Mouse (Mus musculus): Measurements from ENCODE around the gene Cyren.
A peak's percentile ranks its signal among the peaks of the same experiment; 100 is the strongest.

Gene Cyren

GRCm38 (mm10) chr6:34896168-34896780 lies 18.4 kb upstream of the Cyren start:
- DNase-seq, result no peak

DNA sequence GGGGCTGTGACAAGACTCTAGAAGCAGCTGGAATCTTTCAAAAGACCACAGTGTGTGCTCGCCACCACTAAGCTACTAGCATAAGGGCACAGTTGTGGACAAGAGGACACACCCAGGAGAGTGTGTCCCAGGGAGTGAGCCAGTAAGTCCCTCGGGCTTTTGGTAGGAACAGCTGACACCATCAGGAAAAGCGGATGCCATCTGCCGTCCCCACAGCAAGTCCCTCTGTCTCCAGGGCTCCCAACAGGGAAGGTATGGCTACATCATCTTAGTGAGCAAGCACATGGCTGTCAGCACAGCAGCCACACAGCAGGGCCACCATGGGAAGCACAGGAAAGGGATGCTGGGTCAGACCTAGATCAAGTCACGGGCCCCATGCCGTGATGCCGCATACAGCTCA lies 17.7 kb upstream of the Cyren start:
- peak; percentile 50 for DNase-seq

- DNase-seq, result no peak
Measured at GRCm38 (mm10) chr6:34889185-34889584, 11.3 kb upstream of the Cyren start.

GRCm38 (mm10) chr6:34887131-34887850 lies 9.4 kb upstream of the Cyren start:
- DNase-seq, result no peak

DNA sequence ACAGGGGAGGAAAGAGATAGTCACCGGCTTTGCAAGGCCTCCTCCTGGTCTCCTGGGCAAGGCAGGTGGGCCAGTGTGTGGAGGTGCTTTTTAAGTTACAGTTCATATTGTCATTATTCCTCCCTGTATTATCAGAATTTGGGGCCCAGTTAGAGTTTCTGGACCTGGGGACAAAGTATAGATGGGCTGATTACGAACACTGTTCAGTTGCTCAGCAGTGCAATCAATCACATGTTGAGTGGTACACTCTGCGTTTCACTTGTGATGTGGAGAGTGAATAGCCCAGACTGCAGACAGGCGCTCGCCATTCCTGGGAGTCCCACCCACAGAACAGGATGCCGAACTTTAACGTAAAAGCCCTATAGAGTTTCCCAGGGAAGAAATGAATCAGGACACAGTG lies 6.9 kb upstream of the Cyren start:
- no peak for DNase-seq

DNA sequence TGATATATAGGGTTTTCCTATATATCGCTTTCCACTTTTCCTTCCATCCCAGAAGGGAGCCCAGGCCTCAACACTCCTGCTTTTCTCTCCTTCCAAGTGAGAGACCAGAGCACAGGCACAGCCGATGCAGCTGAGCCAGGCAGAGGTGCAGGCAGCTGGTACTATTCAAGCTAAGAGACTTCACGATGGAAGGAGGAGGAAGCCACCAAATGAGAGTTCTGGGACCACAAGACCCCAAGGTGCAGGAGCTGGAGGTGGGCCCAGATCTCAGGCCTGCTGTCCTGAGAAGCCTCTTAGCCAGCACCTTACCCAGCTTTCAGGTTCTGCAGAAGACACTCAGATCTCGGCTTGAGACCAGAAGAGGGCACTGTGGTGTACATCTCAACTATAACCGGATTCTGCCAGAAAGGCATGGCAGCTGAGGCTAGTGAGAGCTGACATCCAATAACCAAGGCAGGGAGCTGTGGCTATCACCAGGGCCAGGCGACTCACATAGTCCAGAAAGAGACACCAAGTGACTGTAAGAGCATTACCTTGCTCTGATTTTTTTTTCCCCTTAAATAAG lies 2.1 kb upstream of the Cyren start:
- DNase-seq, result peak; percentile 69

- DNase-seq, result no peak
Measured at GRCm38 (mm10) chr6:34879101-34879740, 1.4 kb upstream of the Cyren start.

DNA sequence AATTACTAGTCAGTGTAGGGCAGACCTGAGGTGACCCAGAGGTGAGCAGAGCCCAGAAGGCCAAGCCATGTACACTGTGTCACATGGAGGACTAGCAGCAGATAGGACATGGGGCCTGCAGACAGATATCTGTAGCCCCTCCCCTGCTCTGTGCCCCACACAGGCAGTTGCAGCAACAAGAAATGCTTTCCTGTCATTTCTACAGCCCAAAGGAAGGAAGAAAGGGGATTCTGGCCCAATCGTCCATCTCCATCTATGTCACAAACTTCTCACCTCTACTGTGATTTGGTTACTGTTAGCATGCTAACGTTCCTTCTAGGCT lies 1.1 kb downstream of the Cyren start:
- DNase-seq, result no peak

DNA sequence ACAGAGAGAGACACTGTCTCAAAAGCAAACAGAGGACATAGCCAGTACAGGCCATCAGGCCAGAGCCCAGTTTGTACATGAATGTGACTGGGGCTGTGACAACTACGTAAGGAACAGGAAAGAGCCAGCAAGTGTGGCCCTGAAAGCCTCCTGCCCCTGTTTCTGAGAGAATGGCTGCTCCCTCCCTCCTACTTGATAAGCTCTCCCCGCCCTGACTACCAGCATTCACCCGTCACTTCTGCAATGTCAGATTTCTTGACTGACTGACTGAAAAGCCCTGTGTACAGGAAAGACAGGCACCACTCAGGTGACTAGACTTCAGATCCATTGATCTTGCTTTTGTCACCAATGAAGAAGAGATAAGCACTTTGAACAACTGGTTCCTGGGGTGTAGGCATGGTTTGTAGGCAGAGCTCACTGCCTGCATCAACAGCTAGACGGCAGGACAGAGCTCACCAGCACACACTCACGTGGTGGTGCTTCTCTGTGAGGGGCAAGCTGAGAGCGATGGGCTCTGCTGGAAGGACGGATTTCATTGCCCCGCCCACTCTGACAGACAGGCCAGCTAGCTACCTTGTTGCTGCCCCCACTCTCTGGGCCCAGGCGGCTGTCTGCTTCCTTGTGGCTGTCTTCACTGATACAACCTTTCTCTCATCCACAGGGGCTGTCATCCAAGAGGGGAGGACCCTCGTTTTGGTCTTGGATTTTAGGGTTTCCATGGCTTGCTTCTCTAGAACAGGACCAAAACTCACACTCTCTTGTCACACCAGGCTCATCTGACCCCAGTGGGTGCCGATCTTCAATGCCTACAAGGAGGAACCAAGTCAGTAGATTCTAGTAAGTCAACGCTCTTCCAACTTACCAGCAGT lies 1.7 kb downstream of the Cyren start:
- peak; percentile 31 for DNase-seq

DNA sequence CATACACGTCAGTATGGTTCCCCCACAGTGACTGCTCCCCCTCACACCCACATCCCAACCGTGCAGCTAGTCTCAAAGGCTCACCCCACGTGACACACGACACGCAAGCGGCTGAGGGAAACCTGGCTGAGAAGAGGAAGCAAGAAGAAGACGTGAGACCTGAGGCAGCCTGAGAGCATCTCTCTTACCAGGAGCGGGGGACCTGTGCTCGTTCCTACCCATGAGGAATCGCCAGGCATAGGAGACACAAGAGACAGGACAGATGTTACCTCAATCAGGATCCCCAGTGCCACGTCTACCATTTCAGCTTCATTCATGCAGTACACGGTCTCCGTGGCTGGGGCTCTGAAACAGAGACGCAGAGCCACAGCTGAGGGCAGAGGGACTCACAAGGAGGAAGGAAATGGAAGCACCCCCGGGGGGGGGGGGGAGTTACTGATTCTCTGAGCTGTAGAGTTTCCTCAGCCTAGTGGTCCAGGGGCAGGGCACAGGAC lies 2.5 kb downstream of the Cyren start:
- no peak for DNase-seq

DNA sequence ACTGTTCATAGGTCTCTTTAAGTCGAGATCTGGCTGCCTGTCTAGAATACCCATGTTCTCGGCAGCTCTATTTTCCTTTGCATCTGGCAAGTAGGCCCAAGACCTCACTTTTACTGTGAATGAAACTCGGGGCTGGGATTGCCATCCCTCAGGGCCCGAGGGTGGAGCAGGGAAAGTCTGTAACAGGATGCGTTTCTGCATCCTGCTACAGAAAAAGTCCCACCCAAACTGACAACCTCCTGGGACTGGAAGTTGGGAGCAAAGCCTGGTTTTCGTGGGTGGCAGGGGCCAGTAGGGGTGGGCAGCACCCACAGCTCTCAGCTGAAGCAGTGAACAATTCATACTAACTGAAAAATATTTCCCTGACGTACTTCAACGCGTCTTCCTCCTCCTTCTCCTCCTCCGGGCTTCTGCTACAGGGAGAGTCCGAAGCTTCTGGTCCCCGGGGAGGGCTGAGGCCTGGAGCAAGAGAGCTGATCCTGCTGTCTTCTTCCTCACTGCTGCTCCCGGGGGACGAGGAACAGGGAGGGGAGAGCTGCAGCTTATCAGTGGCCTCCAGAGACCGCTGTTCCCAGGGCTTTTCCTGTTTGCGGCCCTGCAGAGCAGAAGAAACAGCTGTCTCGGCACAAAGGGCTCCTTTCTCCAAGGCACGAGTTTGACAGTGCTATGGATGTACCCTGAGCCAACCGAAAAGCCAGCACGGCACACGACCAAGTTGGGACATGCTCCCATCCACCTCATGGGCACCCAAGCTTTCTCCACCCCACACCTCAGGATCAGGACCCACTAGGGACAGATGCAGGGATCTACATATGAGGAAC lies 3.5 kb downstream of the Cyren start:
- no peak for DNase-seq

DNA sequence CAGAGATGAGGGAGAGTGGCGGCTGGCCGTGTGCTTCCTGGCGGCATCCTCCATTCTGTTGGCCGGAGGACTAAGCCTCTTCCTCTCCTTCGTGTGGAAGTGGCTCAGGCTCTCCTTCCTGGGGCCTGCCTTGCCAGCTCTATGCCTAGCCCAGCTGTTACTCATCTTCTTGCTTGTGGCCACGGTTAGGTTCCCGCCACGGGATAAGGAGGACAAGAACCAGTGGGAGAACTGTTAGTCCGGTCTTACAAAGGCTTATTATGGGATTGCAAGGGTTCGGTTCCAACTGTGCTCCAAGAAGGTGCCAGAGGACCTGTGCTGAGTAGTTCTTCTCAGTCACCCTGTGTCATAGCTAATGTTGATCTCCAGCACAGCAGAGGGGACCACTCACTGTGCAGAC lies 5.0 kb downstream of the Cyren start:
- DNase-seq, result no peak

DNA sequence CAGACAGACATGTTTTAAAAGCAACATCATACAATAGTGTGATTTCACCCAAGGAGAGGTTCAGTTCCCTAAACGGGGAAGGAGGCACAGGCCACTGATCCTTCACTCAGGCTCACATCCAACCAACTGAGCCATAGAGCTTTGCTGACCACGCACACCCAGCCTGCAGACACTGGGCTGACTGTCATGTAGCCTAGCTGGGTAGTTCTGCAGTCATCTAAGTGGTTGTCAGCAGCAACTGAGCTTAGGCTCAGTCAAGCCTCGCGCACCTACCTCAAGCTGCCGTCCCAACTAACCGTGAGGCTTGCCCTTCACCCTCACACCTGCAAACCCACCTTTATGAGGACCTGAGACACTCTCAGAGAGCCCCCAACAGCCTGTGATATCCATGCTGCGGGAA lies 5.9 kb downstream of the Cyren start:
- no peak for DNase-seq

DNA sequence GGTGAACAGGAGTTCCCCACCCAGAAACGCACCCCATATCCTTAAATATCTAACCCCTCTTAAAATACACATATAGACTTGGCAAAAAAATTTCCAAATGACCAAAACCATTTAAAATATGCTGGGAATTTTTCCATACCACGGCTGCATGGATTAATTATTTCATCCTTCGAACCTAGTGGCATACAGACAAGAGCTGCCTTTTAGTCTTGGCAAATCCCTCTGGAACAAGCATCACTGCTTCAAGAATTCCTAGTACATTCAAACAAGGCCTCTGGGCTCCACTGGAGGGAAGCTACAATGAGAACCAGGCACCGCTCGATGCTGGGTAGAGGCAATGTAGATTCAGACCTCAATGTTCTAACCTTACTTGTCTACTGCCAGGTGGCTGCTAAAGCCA lies 7.1 kb downstream of the Cyren start:
- DNase-seq, result no peak

- DNase-seq, result no peak
Measured at GRCm38 (mm10) chr6:34870136-34870535, 7.7 kb downstream of the Cyren start.

DNA sequence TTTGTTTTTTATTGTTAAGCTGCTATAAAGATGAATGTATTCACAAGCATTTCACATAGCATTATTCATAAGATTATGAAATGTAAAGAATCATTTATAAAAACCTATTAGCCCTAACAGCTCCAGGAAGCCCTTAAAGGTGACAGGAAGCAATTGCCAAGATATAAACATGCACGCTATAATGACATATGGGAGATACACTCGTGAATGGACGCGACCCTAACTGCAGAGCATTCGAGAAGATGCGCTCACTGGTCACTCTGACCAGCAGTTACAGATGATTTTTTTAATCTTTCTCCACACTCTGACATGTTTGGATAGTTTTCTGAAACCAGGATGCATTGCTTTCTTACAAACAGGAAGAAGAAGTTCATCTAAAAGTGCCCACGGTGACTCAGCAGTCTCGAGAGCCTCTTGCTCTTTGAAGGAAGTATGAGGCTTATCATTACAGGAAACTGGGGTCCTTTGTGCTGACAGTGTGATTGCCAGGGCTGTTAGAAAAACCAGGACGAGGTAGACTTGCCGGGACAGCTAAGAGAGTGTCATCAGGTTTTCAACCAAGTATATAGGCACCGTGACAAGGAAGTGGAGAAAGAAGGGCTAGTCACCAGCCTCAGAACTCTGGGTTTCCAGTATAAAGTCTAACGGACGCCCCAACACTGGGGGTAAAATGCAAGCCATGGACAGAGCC lies 8.5 kb downstream of the Cyren start:
- DNase-seq, result no peak

DNA sequence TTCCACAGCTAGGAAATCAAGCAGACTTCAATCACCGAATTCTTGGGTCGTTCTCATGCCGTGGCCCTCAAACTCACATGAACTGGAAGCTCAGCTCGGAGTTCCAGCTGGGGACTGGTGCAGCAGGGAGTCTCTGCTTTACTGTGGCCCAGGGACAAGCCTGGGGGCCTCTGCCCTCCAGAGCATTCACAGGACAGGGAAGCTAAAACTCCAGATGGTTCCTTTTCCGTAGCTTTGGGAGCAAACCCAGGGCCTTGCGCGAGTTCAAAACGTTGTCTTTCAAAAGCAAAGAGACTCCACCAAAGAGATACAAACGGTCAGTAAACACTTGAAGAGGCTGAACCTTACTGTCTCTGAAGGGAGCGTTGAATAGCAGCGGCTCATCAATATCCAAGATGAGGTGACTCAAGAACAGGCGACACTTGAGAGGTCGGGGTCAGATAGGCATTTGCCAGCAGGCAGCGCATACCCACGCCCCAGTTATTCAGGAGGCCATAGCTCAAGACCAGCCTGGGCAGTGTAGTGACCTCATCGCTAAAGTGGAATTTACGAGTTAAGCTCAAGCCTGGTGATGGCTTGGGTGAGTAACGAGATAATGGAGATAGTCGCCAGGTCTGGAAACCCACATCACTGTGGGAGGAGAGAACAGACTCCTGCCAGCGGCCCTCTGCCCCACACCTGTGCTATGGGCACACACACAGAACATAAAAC lies 9.2 kb downstream of the Cyren start:
- DNase-seq, result no peak

DNA sequence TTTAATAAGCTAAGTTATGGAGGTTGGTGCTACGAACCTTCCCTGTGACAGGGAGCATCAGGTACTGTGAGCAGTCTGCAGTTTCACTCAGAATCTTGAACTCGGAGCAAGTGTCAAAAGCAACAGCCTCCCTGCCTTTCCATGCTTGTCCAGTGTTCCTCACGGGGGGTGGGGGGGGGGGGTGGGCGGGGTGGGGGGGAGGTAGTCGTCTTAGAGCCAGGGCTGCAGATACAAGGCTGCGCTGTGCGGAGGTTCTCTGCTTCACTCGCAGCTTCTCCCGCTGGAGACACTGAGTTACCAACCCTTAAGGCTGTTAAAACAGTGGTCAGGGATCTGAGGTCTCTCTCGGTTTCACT lies 9.9 kb downstream of the Cyren start:
- DNase-seq, result no peak

DNA sequence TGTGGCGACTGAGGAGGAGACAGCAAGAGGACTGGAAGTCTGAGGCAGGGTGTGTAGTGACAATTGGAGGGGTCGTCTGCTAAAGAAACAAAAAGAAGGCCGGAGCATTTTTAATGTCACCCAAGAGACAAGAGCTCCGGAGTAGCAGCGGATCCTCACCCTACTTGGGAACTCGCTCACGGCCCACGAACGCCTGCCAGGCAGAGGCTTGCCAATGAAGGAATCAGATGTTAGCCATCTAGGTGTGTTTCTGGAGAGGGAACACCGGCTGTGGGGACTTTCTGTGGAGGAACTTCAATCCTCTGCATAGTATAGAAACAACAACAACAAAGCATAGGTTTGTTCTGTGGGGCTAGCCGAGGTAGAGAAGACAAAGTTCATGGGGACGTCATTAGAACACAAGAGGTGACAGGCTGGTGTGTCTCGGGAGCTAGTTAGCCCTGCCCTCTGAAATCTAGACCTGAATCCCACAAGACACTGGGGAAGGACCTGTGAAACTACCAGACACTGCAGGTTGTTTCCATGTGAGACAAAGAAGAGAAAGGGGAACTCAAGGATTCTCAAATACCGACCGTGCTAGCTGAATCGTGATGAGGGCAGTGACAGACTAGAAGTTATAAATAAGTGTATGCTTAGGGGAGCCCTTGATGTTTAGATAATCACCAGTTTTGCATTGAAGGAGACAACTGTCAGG lies 10.4 kb downstream of the Cyren start:
- no peak for DNase-seq

DNA sequence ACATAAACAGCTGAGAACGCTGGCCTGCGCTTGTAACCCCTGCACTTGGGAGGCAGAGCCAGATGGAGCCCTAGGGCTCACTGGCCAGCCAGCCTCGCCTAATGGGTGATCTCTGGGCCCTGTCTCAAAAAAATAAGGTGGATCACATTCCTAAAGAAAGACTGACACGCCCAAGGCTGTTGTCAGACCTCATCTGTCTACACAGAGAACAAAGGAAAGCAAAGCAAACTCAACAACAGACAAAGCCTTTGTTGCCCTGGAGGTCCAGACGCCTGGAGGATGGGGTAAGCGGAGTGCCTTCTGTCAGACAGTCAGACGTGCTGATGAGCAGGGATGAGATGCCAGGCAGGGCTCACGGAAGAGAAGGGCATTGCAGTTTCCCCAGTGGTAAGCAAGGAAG lies 11.1 kb downstream of the Cyren start:
- no peak for DNase-seq
